Mouse (Mus musculus): ENCODE results near the gene Eya4. TPM values are rescaled to one million over a fixed set of nuclear protein-coding genes. Genes with fewer than 3 reads are reported as not detected.

Eya4 gene
- polyA plus RNA-seq, 1 experiment: 4.0 TPM

GRCm38 (mm10) chr10:23198251-23198650, 152.3 kb downstream of the Eya4 start:
- Histone ChIP-seq H3K27ac (ENCODE audit: insufficient read depth, low read depth, low read length) (no peak overlapping the region), H3K4me1 (ENCODE audit: control insufficient read depth, insufficient read depth, low read length) (peaks cover 21% of the 10 kb centered on the region), H3K4me3 (ENCODE audit: insufficient read depth, low read length) (no peak overlapping the region)
- no peak for TF ChIP-seq POLR2A (IDR thresholded peaks at IDR 0.05; ENCODE audit: borderline replicate concordance, low read depth, low read length)

- H3K4me3 ChIP-seq (ENCODE audit: insufficient read depth, low read length): no peak overlapping the region
- peaks cover 10% of the 10 kb centered on the region for H3K4me1 ChIP-seq (ENCODE audit: control insufficient read depth, insufficient read depth, low read length)
- TF ChIP-seq POLR2A (IDR thresholded peaks at IDR 0.05; ENCODE audit: borderline replicate concordance, low read depth, low read length) (no peak), CTCF (IDR thresholded peaks at IDR 0.05; ENCODE audit: low read depth, low read length) (no peak)
- no peak overlapping the region for H3K27ac ChIP-seq (ENCODE audit: insufficient read depth, low read depth, low read length)
Measured at GRCm38 (mm10) chr10:23196336-23196735, 154.2 kb downstream of the Eya4 start.

- Histone ChIP-seq H3K27ac (ENCODE audit: insufficient read depth, low read depth, low read length) (no peak overlapping the region), H3K4me1 (ENCODE audit: control insufficient read depth, insufficient read depth, low read length) (peaks cover 10% of the 10 kb centered on the region), H3K4me3 (ENCODE audit: insufficient read depth, low read length) (no peak overlapping the region)
- no peak for TF ChIP-seq POLR2A (IDR thresholded peaks at IDR 0.05; ENCODE audit: borderline replicate concordance, low read depth, low read length)
- no peak for TF ChIP-seq CTCF (IDR thresholded peaks at IDR 0.05; ENCODE audit: low read depth, low read length)
Measured at GRCm38 (mm10) chr10:23195337-23195736, 155.2 kb downstream of the Eya4 start.

DNA sequence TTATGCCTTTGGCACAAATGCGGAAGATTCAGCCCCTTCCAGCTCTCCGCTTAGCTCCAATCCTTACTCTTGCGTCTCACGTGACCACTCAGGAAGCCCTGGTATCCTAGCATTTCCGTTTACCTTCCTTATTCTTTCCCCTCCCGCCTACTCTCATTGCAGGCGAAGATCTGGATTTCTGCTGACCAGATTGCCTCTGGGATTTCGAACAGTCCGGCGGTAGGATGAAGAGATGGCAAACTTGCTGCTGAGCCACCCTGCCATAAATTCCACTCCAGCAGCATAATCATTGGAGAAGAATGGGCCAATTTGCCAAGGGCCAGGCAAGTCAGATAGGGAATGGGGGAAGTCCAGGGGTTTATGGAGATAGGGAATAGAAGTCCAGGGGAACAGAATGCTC, 160.8 kb downstream of the Eya4 start:
- TF ChIP-seq CTCF (IDR thresholded peaks at IDR 0.05; ENCODE audit: low read depth, low read length) (no peak), POLR2A (IDR thresholded peaks at IDR 0.05; ENCODE audit: borderline replicate concordance, low read depth, low read length) (no peak)
- Histone ChIP-seq H3K4me3 (ENCODE audit: insufficient read depth, low read length) (no peak overlapping the region), H3K4me1 (ENCODE audit: control insufficient read depth, insufficient read depth, low read length) (peaks cover 10% of the 10 kb centered on the region), H3K27ac (ENCODE audit: insufficient read depth, low read depth, low read length) (no peak overlapping the region)

GRCm38 (mm10) chr10:23185391-23185790, 165.2 kb downstream of the Eya4 start:
- Histone ChIP-seq H3K4me3 (ENCODE audit: insufficient read depth, low read length) (no peak overlapping the region), H3K27ac (ENCODE audit: insufficient read depth, low read depth, low read length) (no peak overlapping the region), H3K4me1 (ENCODE audit: control insufficient read depth, insufficient read depth, low read length) (peaks cover 5% of the 10 kb centered on the region)
- no peak for TF ChIP-seq CTCF (IDR thresholded peaks at IDR 0.05; ENCODE audit: low read depth, low read length)
- TF ChIP-seq POLR2A (IDR thresholded peaks at IDR 0.05; ENCODE audit: borderline replicate concordance, low read depth, low read length): no peak

GRCm38 (mm10) chr10:23181572-23182493, 168.8 kb downstream of the Eya4 start:
- TF ChIP-seq POLR2A (IDR thresholded peaks at IDR 0.05; ENCODE audit: borderline replicate concordance, low read depth, low read length) (no peak), CTCF (IDR thresholded peaks at IDR 0.05; ENCODE audit: low read depth, low read length) (no peak)
- Histone ChIP-seq H3K27ac (ENCODE audit: insufficient read depth, low read depth, low read length) (no peak overlapping the region), H3K4me3 (ENCODE audit: insufficient read depth, low read length) (no peak overlapping the region)

DNA sequence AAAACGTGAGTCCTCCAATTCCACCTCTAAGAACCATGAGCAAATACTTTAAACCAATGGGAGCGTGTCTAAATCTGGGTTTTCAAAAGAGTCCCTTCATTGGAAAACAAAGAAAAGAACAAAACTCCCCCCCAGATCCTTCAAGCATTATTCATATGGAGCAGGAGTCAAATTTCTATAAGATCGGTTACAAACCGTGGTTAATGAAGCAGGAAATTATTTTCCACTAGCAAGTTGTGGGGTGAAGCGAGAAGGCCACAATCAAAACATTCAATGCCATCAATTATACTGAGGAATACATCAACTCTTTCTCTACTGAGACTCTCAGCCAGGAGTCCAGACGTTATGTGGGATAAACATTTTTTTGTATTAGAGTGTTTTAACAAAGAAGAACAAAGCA, 171.3 kb downstream of the Eya4 start:
- TF ChIP-seq CTCF (IDR thresholded peaks at IDR 0.05; ENCODE audit: low read depth, low read length) (no peak), POLR2A (IDR thresholded peaks at IDR 0.05; ENCODE audit: borderline replicate concordance, low read depth, low read length) (no peak)
- peaks cover 30% of the 10 kb centered on the region for H3K4me1 ChIP-seq (ENCODE audit: control insufficient read depth, insufficient read depth, low read length)
- no peak overlapping the region for H3K4me3 ChIP-seq (ENCODE audit: insufficient read depth, low read length)
- H3K27ac ChIP-seq (ENCODE audit: insufficient read depth, low read depth, low read length): no peak overlapping the region

More at GRCm38 (mm10) chr10:23181572-23182493, 168.8 kb downstream of the Eya4 start:
- peaks cover 21% of the 10 kb centered on the region for H3K4me1 ChIP-seq (ENCODE audit: control insufficient read depth, insufficient read depth, low read length)

DNA sequence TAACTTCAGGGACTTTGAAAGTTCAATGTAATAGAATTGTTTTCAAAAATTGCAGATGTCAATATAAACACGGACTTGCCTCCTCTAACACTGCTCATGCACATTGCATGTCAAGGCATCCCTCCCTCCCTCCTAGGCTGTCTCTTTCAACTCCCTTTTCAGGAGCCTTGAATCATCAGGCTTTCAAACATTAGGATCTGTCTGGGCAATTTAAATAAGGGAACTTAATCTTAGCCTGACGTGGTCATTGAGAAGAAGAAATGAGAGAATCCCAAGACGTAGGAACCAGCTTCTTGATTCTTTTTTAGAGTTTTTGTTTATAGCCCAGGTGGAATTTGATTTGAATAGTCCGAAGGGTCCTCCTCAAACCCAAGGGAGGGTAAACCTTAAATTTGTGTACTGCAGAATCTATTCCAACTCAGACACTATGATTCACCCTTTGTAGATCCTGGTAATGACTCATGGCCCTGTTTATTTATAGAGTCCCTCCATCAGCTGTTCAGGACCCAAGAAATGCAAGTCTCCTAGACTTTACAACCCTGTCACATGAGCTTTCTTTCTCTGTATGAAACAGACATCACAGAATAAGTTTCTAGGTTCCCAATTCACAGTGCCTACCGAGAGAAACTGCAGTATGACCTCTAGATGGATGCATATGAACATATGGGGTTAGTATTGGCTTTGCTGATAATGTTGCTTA, 173.1 kb downstream of the Eya4 start:
- Histone ChIP-seq H3K4me1 (ENCODE audit: control insufficient read depth, insufficient read depth, low read length) (peaks cover 30% of the 10 kb centered on the region), H3K27ac (ENCODE audit: insufficient read depth, low read depth, low read length) (peak overlapping the region; percentile 84), H3K4me3 (ENCODE audit: insufficient read depth, low read length) (peak overlapping the region; percentile 51)
- no peak for TF ChIP-seq POLR2A (IDR thresholded peaks at IDR 0.05; ENCODE audit: borderline replicate concordance, low read depth, low read length)
- no peak for TF ChIP-seq CTCF (IDR thresholded peaks at IDR 0.05; ENCODE audit: low read depth, low read length)

DNA sequence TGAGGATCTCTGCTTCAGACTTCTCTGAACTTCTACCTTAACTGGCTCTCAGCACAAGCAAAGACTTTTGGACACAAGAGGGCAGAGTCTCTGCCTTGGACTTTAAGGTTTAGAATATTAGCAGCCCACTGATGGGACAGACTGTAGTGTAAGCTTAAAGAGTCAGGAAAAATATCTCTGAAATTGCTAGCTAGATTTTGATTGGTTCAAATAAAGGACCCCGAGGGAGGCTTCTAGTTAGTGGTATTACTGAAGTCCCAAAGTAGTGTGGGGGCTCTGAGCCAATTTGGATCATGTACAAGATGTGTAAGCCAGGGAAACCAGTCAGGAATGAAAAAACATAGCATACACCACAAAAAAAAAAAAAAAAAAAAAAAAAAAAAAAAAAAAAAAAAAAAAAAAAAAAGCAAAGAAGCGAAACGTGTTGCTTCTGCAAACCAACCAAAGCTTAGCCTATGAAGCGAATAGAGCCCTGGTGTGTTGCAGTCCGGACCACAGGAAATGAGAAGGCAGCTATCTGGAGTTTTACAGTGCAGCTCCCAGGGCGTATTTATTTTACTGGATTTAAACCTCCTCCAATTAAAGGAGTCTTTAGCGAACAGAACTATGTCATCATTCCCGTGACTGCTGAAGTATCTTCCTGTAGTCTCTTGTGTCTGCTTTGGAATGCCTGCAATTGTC, 173.8 kb downstream of the Eya4 start:
- Histone ChIP-seq H3K4me3 (ENCODE audit: insufficient read depth, low read length) (peak overlapping the region; percentile 51), H3K4me1 (ENCODE audit: control insufficient read depth, insufficient read depth, low read length) (peaks cover 30% of the 10 kb centered on the region), H3K27ac (ENCODE audit: insufficient read depth, low read depth, low read length) (peak overlapping the region; percentile 84)
- TF ChIP-seq CTCF (IDR thresholded peaks at IDR 0.05; ENCODE audit: low read depth, low read length) (no peak), POLR2A (IDR thresholded peaks at IDR 0.05; ENCODE audit: borderline replicate concordance, low read depth, low read length) (no peak)
